13 mouse cellular contexts compared by ENCODE assay signal in the genomic region with DNA sequence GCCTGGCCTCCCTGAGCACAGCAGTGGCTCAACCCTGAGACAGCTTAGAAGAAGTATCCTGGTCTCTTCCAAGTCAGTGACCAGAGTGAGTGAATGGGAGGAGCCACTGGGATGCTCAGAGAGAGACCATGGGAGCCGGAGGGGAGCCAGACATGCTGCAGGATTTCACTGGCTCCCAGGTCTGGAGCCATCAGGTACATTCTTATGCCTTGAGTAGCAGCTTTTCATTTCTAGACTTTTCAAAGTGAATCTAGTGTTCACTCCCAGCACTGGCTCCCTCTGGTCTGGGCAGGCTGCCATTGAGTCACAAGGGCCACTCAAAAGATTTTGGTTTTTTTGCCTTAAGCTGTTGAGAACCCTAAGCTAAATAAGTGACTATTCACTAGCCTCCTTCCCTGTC. TPM values are rescaled to one million over a fixed set of nuclear protein-coding genes. Genes with fewer than 3 reads are reported as not detected.
DNase-seq lines count a peak whose midpoint lies in the region; ATAC-seq lines count a peak whose summit lies in the region.
"Had no signal": no experiment of that assay in that cellular context is flagged by ENCODE, and none has a peak within 500 bp of the region (broad histone marks: within the 10 kb centered on the region; RNA-seq: fewer than 3 reads in every experiment).

No protein-coding gene starts in this region.

- H3K36me3 ChIP-seq in lung, embryonic 15.5 days = no peaks in the 10 kb centered on the region
- H3K36me3 ChIP-seq: neural tube, embryonic 12.5 days had no signal

- no peaks in the 10 kb centered on the region for H3K9me3 ChIP-seq in lung, embryonic 15.5 days
- H3K9me3 ChIP-seq: embryonic facial prominence, embryonic 13.5 days; neural tube, embryonic 12.5 days had no signal

- no peaks in the 10 kb centered on the region for H3K27me3 ChIP-seq in lung, embryonic 15.5 days
- H3K27me3 ChIP-seq: embryonic facial prominence, embryonic 13.5 days; neural tube, embryonic 12.5 days had no signal

- H3K27ac ChIP-seq in lung, embryonic 15.5 days = peak overlapping the region; percentile 44; the same call in 1 of the 2 replicates
- H3K27ac ChIP-seq: embryonic facial prominence, embryonic 13.5 days; neural tube, embryonic 12.5 days had no signal

- no peak overlapping the region for H3K4me3 ChIP-seq in lung, embryonic 15.5 days
- H3K4me3 ChIP-seq: embryonic facial prominence, embryonic 13.5 days; neural tube, embryonic 12.5 days had no signal

- no peak overlapping the region for H3K9ac ChIP-seq in lung, embryonic 15.5 days
- H3K9ac ChIP-seq: embryonic facial prominence, embryonic 13.5 days; neural tube, embryonic 12.5 days had no signal

- 38% methylated on average over 1 of the region's 1 CpGs for WGBS in lung, embryonic 15.5 days

- peak; percentile 50 for DNase-seq in adrenal gland, postnatal 25 days
- no peak for DNase-seq in adrenal gland, postnatal 36 days
- peak; percentile 59 for DNase-seq in kidney, postnatal 14 days
- DNase-seq in kidney, adult 9 months = no peak
- peak; percentile 83 for DNase-seq in NIH3T3 (ENCODE audit: low read depth)
- DNase-seq in ovary, postnatal 36 days (ENCODE audit: low spot score) = no peak
- no peak for DNase-seq in spleen, adult 12 weeks (ENCODE audit: low spot score)

- H3K4me1 ChIP-seq in lung, embryonic 15.5 days = peaks cover 16% of the 10 kb centered on the region
- H3K4me1 ChIP-seq: neural tube, embryonic 12.5 days had no signal

- H3K4me2 ChIP-seq in lung, embryonic 15.5 days = no peak overlapping the region
- H3K4me2 ChIP-seq: embryonic facial prominence, embryonic 13.5 days; liver, embryonic 11.5 days; midbrain, embryonic 11.5 days; neural tube, embryonic 12.5 days had no signal

- ATAC-seq in lung, embryonic 15.5 days (ENCODE audit: borderline replicate concordance, extremely low read depth, low FRiP score, low TSS enrichment) = peak; percentile 56
- ATAC-seq: inflammation-experienced regulatory T-cells, adult 6 months had no signal

RNA-seq across cellular contexts. Expression of gene Utrn, which starts 31.5 kb away (rescaled TPM):
- 91.5 and 114 TPM in 2 replicates for total RNA-seq in adrenal gland, postnatal 25 days (2021)
- total RNA-seq in adrenal gland, postnatal 36 days (2021) = 100 to 1,000 TPM in 1 of 2 experiments, 10 to 100 TPM in 1; 98.5 to 102 TPM
- polyA plus RNA-seq in lung, embryonic 15.5 days (2015; fragmentation: Nextera tagmentation; extraction: Ambion mirVana) = 62.6 and 78.8 TPM in 2 replicates

Comparison
In these comparisons a context has a peak if more than half of its experiments do, and no peak if none do; other contexts are left out.
1. DNase-seq: peak in adrenal gland, postnatal 25 days (single experiment), kidney, postnatal 14 days (single experiment) and NIH3T3 (single experiment); none in adrenal gland, postnatal 36 days (0 of 2), kidney, adult 9 months (single experiment), ovary, postnatal 36 days (single experiment) and spleen, adult 12 weeks (single experiment).